Mouse (Mus musculus): ENCODE results near the gene Tph1.

GRCm38 (mm10) chr7:46720460-46720859, 48.1 kb upstream of the Tph1 start:
- TF ChIP-seq CTCF (IDR thresholded peaks at IDR 0.05; ENCODE audit: insufficient read depth, low read depth, low read length) (no peak), POLR2A (IDR thresholded peaks at IDR 0.05; ENCODE audit: insufficient read depth, low read depth, low read length) (no peak)

Measured in olfactory bulb, adult 2 months (tissue).